Mouse (Mus musculus): ENCODE results near the gene Gas2l1. TPM values are rescaled to one million over a fixed set of nuclear protein-coding genes. Genes with fewer than 3 reads are reported as not detected.

Gene Gas2l1
- polyA plus RNA-seq, 1 experiment, result 99.7 TPM

- H3K4me1 ChIP-seq (ENCODE audit: control insufficient read depth, insufficient read depth, low read length), result no peaks in the 10 kb centered on the region; the same call in 1 of the 2 replicates
- no peak for TF ChIP-seq POLR2A (IDR thresholded peaks at IDR 0.05; ENCODE audit: borderline replicate concordance, extremely low read depth, low read depth, low read length)
- no peak for TF ChIP-seq CTCF (IDR thresholded peaks at IDR 0.05; ENCODE audit: insufficient read depth, low read length)
- 55% methylated on average over 3 of the region's 3 CpGs for WGBS
- DNase-seq, result no peak
- H3K4me3 ChIP-seq (replicated peaks; ENCODE audit: extremely low read depth, low read depth, low read length), result no peak overlapping the region
Measured at GRCm38 (mm10) chr11:5008867-5009266, 56.3 kb downstream of the Gas2l1 start.

- H3K4me1 ChIP-seq (ENCODE audit: control insufficient read depth, insufficient read depth, low read length), result no peaks in the 10 kb centered on the region; the same call in 1 of the 2 replicates
- DNase-seq, result no peak
- H3K4me3 ChIP-seq (replicated peaks; ENCODE audit: extremely low read depth, low read depth, low read length), result no peak overlapping the region
- TF ChIP-seq POLR2A (IDR thresholded peaks at IDR 0.05; ENCODE audit: borderline replicate concordance, extremely low read depth, low read depth, low read length), result no peak
- TF ChIP-seq CTCF (IDR thresholded peaks at IDR 0.05; ENCODE audit: insufficient read depth, low read length), result no peak
- WGBS, result 78% methylated on average over 1 of the region's 1 CpGs
Measured at GRCm38 (mm10) chr11:5007186-5007585, 57.9 kb downstream of the Gas2l1 start.

GRCm38 (mm10) chr11:5005528-5005927, 59.6 kb downstream of the Gas2l1 start:
- Histone ChIP-seq H3K4me3 (replicated peaks; ENCODE audit: extremely low read depth, low read depth, low read length) (no peak overlapping the region), H3K4me1 (ENCODE audit: control insufficient read depth, insufficient read depth, low read length) (no peaks in the 10 kb centered on the region)
- TF ChIP-seq CTCF (IDR thresholded peaks at IDR 0.05; ENCODE audit: insufficient read depth, low read length) (no peak), POLR2A (IDR thresholded peaks at IDR 0.05; ENCODE audit: borderline replicate concordance, extremely low read depth, low read depth, low read length) (no peak)
- no peak for DNase-seq
- WGBS, result 92% methylated on average over 2 of the region's 2 CpGs

Other genes with a start within 250 kb of the Gas2l1 start
- gene Nf2, start 215.8 kb downstream of the Gas2l1 start, polyA plus RNA-seq (2012; rRNA removed), result 42.5 and 50.9 TPM in 2 replicates
- 7.1 and 16.2 TPM in 2 replicates for gene Nipsnap1, start 191.4 kb downstream of the Gas2l1 start, polyA plus RNA-seq (2012; rRNA removed)
- 12.1 and 16.4 TPM in 2 replicates for gene Thoc5, start 170.0 kb downstream of the Gas2l1 start, polyA plus RNA-seq (2012; rRNA removed)
- 0.07 and 0.12 TPM in 2 replicates for gene Nefh, start 117.3 kb downstream of the Gas2l1 start, polyA plus RNA-seq (2012; rRNA removed)
- 53.9 and 76.0 TPM in 2 replicates for gene Ap1b1, start 78.5 kb downstream of the Gas2l1 start, polyA plus RNA-seq (2012; rRNA removed)
- gene Rasl10a, start 7.2 kb downstream of the Gas2l1 start, polyA plus RNA-seq (2012; rRNA removed), result 6.2 and 6.9 TPM in 2 replicates
- 16.3 and 18.8 TPM in 2 replicates for gene Rhbdd3, start 33.6 kb upstream of the Gas2l1 start, polyA plus RNA-seq (2012; rRNA removed)
- 255 and 420 TPM in 2 replicates for gene Ewsr1, start 33.9 kb upstream of the Gas2l1 start, polyA plus RNA-seq (2012; rRNA removed)
- 31.4 and 40.2 TPM in 2 replicates for gene Emid1, start 86.9 kb upstream of the Gas2l1 start, polyA plus RNA-seq (2012; rRNA removed)
- gene Kremen1, start 196.2 kb upstream of the Gas2l1 start, polyA plus RNA-seq (2012; rRNA removed), result 28.6 and 33.2 TPM in 2 replicates